Mouse (Mus musculus): ENCODE measurements around the gene Ubash3a.

DNA sequence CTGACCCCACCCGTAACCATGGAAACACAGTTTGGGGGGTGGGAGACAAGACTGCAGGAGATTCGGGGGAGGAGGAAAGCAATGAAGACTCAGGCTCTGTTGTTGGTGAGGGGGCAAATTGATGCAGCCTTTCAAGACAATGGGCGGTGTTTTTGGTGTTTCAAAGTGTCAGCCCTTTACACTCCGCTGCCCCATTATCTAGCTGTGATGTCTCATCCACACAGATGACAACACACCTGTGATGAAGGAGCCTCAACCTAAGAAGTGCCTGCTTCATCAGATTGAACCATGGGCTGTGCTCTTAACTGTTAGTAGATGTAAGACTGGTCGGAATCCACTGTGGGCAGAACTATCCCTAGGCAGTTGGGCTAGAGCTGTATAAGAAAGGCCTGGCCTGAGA lies 56.1 kb downstream of the Ubash3a start:
- TF ChIP-seq CTCF (IDR thresholded peaks at IDR 0.05; ENCODE audit: control insufficient read depth, insufficient read depth, insufficient replicate concordance, low read depth, low read length) (no peak), POLR2A (IDR thresholded peaks at IDR 0.05; ENCODE audit: control insufficient read depth, low read depth, low read length) (no peak)

All from testis, adult 2 months (tissue).